Mouse (Mus musculus): ENCODE measurements at regions not wholly inside any gene's neighbourhood (a gene's known extent, or its start where the extent isn't known, plus 50 kb on each side); places are given as distances from the start of the nearest gene placed in this dataset.

- TF ChIP-seq CTCF (IDR thresholded peaks at IDR 0.05; ENCODE audit: low read depth, low read length) = no peak
- no peak for TF ChIP-seq POLR2A (IDR thresholded peaks at IDR 0.05; ENCODE audit: borderline replicate concordance, low read depth, low read length)
Measured at GRCm38 (mm10) chr6:50988561-50988960, 334.3 kb upstream of the Npvf start.

Data from bone marrow macrophage, adult 2 months (primary cell).